Mouse (Mus musculus): ENCODE results near the gene Irgm2. TPM values are rescaled to one million over a fixed set of nuclear protein-coding genes. Genes with fewer than 3 reads are reported as not detected.

The Irgm2 gene
- polyA plus RNA-seq, 1 experiment from 2014 or later: 6.9 TPM

DNA sequence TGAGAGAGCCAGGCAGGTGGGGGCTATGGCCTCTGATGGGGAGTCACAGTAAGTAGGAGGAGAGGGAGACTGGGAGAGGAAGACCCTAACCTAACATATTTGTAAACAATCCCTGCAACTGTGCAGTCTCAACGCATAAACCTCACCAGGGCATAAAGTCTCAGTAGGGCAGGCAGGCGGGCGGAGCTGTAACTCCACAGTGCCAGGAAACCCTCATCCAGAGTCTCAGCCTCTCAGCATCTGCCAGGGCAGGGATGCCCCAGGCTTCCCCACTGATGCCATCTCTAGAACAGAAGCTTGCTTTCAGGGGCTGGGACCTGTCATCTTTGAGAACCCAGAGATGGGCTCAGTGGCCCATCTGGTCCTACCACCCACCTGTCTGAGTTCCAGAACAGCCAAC lies 62.9 kb downstream of the Irgm2 start:
- no peaks in the 10 kb centered on the region for H3K9me3 ChIP-seq (ENCODE audit: low read length)
- H3K4me1 ChIP-seq (ENCODE audit: insufficient read depth, low read depth, low read length): no peaks in the 10 kb centered on the region
- no peak overlapping the region for H3K4me3 ChIP-seq (ENCODE audit: low read depth, low read length)
- H3K9ac ChIP-seq (replicated peaks; ENCODE audit: low read depth): no peak overlapping the region
- ATAC-seq (no peak), DNase-seq (ENCODE audit: low spot score) (no peak)
- TF ChIP-seq CTCF (IDR thresholded peaks at IDR 0.05): no peak
- TF ChIP-seq EP300 (IDR thresholded peaks at IDR 0.05): no peak
- no peaks in the 10 kb centered on the region for H3K36me3 ChIP-seq (ENCODE audit: insufficient read depth, low read length)
- H3K27ac ChIP-seq (ENCODE audit: low read length): no peak overlapping the region
- WGBS: 82% methylated on average over 3 of the region's 3 CpGs
- no peak overlapping the region for H3K4me2 ChIP-seq (replicated peaks; ENCODE audit: low read depth, low read length)
- H3K27me3 ChIP-seq (replicated peaks; ENCODE audit: insufficient read depth, low read length): no peaks in the 10 kb centered on the region

DNA sequence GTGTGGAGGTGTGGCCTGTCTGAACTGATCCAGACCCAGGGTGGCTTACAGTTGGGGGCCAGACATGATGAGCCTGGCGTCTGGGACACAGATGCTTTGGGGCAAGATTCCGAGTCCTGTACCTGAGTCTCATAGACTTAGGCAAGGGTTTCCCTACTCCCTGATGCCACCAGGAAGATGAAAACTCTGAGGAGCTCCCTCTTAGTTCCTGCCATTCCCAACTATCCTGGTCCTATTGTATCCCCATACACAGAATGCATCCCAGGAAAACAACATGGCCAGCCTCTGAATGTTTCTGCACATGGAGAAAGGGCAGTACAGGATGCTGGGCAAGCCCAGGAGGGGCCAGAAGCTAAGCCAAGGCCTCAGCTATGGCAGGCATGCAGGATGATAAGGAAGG lies 64.1 kb downstream of the Irgm2 start:
- Histone ChIP-seq H3K9me3 (ENCODE audit: low read length) (no peaks in the 10 kb centered on the region), H3K4me2 (replicated peaks; ENCODE audit: low read depth, low read length) (no peak overlapping the region), H3K4me3 (ENCODE audit: low read depth, low read length) (no peak overlapping the region), H3K27me3 (replicated peaks; ENCODE audit: insufficient read depth, low read length) (no peaks in the 10 kb centered on the region), H3K27ac (ENCODE audit: low read length) (no peak overlapping the region), H3K4me1 (ENCODE audit: insufficient read depth, low read depth, low read length) (no peaks in the 10 kb centered on the region), H3K36me3 (ENCODE audit: insufficient read depth, low read length) (no peaks in the 10 kb centered on the region), H3K9ac (replicated peaks; ENCODE audit: low read depth) (no peak overlapping the region)
- DNase-seq (ENCODE audit: low spot score) (no peak), ATAC-seq (no peak)
- 78% methylated on average over 2 of the region's 2 CpGs for WGBS
- TF ChIP-seq CTCF (IDR thresholded peaks at IDR 0.05): no peak
- TF ChIP-seq EP300 (IDR thresholded peaks at IDR 0.05): no peak

DNA sequence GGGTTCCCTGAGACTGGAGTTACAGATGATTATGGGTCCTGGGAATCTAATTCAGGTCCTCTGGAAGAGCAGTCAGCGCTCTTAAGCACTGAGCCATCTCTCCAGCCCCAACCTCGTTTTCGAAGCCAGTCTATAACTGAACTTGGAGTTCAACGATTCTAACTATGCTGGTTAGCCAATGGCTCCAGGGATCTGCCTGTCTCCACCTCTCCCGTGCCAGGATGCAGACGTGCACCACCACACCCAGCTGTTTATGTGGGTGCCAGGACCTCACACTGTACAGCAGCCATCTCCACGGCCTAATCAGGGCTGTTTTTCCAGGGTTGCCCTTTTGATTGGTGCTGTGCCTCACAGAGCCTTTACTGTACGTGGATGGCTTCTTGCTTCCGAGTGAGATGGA lies 65.1 kb downstream of the Irgm2 start:
- Histone ChIP-seq H3K9me3 (ENCODE audit: low read length) (no peaks in the 10 kb centered on the region), H3K4me3 (ENCODE audit: low read depth, low read length) (no peak overlapping the region), H3K36me3 (ENCODE audit: insufficient read depth, low read length) (no peaks in the 10 kb centered on the region), H3K27ac (ENCODE audit: low read length) (no peak overlapping the region), H3K27me3 (replicated peaks; ENCODE audit: insufficient read depth, low read length) (no peaks in the 10 kb centered on the region), H3K9ac (replicated peaks; ENCODE audit: low read depth) (no peak overlapping the region), H3K4me1 (ENCODE audit: insufficient read depth, low read depth, low read length) (no peaks in the 10 kb centered on the region), H3K4me2 (replicated peaks; ENCODE audit: low read depth, low read length) (no peak overlapping the region)
- DNase-seq (ENCODE audit: low spot score) (no peak), ATAC-seq (no peak)
- WGBS: 77% methylated on average over 9 of the region's 9 CpGs
- TF ChIP-seq EP300 (IDR thresholded peaks at IDR 0.05): no peak
- TF ChIP-seq CTCF (IDR thresholded peaks at IDR 0.05): no peak

DNA sequence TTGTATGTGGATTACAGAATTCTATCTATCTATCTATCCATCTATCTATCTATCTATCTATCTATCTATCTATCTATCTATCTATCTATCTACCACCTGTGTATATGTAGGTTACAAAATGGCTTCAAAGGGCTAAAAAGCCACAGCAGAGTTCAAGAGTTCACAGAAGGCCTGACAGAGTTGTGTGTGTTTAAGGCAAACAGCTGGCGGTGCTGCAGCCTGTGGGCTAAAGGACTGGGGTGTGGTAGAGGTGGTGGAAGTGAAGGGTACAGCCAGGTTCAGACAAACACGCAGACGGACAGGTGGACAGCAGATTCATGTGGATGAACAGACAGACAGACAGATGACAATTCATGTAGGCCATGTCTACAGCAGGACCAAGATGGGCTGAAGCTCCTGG lies 68.9 kb downstream of the Irgm2 start:
- H3K9me3 ChIP-seq (ENCODE audit: low read length): no peaks in the 10 kb centered on the region
- WGBS: 58% methylated on average over 3 of the region's 3 CpGs
- no peak for ATAC-seq

More for the DNA sequence above, 68.9 kb downstream of the Irgm2 start:
- Histone ChIP-seq H3K27ac (ENCODE audit: low read length) (no peak overlapping the region), H3K36me3 (ENCODE audit: insufficient read depth, low read length) (no peaks in the 10 kb centered on the region), H3K9ac (replicated peaks; ENCODE audit: low read depth) (no peak overlapping the region), H3K4me3 (ENCODE audit: low read depth, low read length) (no peak overlapping the region), H3K4me1 (ENCODE audit: insufficient read depth, low read depth, low read length) (no peaks in the 10 kb centered on the region), H3K4me2 (replicated peaks; ENCODE audit: low read depth, low read length) (no peak overlapping the region), H3K27me3 (replicated peaks; ENCODE audit: insufficient read depth, low read length) (no peaks in the 10 kb centered on the region)
- TF ChIP-seq EP300 (IDR thresholded peaks at IDR 0.05) (no peak), CTCF (IDR thresholded peaks at IDR 0.05) (no peak)
- DNase-seq (ENCODE audit: low spot score): no peak

Other genes starting within 250 kb of the Irgm2 start
- 10.3 and 11.6 TPM in 2 replicates for gene Larp1, start 190.6 kb upstream of the Irgm2 start, polyA plus RNA-seq (2015; fragmentation: Nextera tagmentation; extraction: Ambion mirVana)
- gene Gm12248, start 106.5 kb upstream of the Irgm2 start, polyA plus RNA-seq (2015; fragmentation: Nextera tagmentation; extraction: Ambion mirVana): 0.14 and 0.17 TPM in 2 replicates
- gene Cnot8, start 95.5 kb upstream of the Irgm2 start, polyA plus RNA-seq (2015; fragmentation: Nextera tagmentation; extraction: Ambion mirVana): 71.2 and 71.8 TPM in 2 replicates
- 4.3 and 6.2 TPM in 2 replicates for gene Gemin5, start 31.1 kb upstream of the Irgm2 start, polyA plus RNA-seq (2015; fragmentation: Nextera tagmentation; extraction: Ambion mirVana)
- gene Mrpl22, start 28.0 kb upstream of the Irgm2 start, polyA plus RNA-seq (2015; fragmentation: Nextera tagmentation; extraction: Ambion mirVana): 75.1 and 81.7 TPM in 2 replicates
- 9.2 and 9.7 TPM in 2 replicates for gene Igtp, start 62 bp upstream of the Irgm2 start, polyA plus RNA-seq (2015; fragmentation: Nextera tagmentation; extraction: Ambion mirVana)
- 0.16 and 0.17 TPM in 2 replicates for gene 4930438A08Rik, start 75.2 kb downstream of the Irgm2 start, polyA plus RNA-seq (2015; fragmentation: Nextera tagmentation; extraction: Ambion mirVana)
- 5.6 and 7.1 TPM in 2 replicates for gene Zfp692, start 107.5 kb downstream of the Irgm2 start, polyA plus RNA-seq (2015; fragmentation: Nextera tagmentation; extraction: Ambion mirVana)
- 32.0 and 34.7 TPM in 2 replicates for gene Zfp672, start 130.7 kb downstream of the Irgm2 start, polyA plus RNA-seq (2015; fragmentation: Nextera tagmentation; extraction: Ambion mirVana)
- 33.7 and 38.0 TPM in 2 replicates for gene Sh3bp5l, start 131.1 kb downstream of the Irgm2 start, polyA plus RNA-seq (2015; fragmentation: Nextera tagmentation; extraction: Ambion mirVana)
- gene Lypd8, start 179.4 kb downstream of the Irgm2 start, polyA plus RNA-seq (2015; fragmentation: Nextera tagmentation; extraction: Ambion mirVana): not detected in 2 replicates
- gene 1810065E05Rik, start 221.5 kb downstream of the Irgm2 start, polyA plus RNA-seq (2015; fragmentation: Nextera tagmentation; extraction: Ambion mirVana): not detected in 2 replicates
- gene Gm12253, start 232.9 kb downstream of the Irgm2 start, polyA plus RNA-seq (2015; fragmentation: Nextera tagmentation; extraction: Ambion mirVana): not detected in 2 replicates